Mouse (Mus musculus) thymus, adult 18-20 months (tissue): ENCODE data around the gene Aldh5a1.

Source experiments
- DNase-seq, 2 experiments: peaks; one replicate each; pipeline ENCODE4 v3.0.0; 2022; ENCODE audit warnings: mixed read lengths in 2 of 2

Aldh5a1 gene

DNA sequence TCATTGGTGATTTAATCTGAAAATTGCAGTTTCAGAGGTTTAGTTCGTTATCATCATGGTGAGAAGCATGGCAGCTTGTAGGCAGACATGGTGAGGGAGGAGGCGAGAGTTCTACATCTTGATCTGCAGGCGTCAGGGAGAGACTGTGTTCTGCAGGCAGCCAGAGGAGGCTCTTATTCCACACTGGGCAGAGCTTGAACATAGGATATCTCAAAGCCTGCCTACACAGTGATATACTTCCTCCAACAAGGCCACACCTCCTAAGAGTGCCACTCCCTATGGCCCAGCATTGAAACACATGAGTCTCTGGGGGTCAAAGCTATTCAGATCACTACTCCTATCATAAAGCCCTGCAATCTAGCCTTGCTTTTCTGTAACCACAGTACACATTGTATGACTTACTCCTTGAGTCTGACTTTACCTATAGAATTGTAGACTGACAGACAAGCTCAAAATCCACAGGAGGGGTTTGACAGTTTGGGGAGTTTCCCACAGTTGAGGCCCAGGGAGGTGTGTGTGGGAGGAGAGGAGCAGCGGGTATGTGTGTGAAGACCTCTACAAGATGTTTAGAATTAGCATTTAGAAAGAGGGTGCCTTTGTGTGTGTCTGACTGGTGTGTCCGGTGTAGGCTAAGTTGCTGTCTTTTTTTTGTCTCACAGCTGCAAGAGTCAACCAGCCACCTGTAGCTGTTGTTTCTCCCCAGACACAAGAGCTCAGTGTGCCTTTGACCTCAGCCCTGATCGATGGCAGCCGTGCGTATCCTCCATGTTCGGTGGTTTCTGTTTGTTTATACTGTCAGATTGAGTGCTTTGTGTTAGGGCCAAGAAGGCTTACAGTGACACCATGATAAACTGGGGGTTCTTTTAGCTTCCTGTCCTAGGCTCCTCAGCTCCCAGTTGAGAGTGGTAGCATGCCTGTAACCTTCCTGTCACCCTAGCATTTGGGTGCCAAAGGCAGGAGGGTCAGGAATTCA, 70.7 kb downstream of the Aldh5a1 start:
- no peak for DNase-seq

DNA sequence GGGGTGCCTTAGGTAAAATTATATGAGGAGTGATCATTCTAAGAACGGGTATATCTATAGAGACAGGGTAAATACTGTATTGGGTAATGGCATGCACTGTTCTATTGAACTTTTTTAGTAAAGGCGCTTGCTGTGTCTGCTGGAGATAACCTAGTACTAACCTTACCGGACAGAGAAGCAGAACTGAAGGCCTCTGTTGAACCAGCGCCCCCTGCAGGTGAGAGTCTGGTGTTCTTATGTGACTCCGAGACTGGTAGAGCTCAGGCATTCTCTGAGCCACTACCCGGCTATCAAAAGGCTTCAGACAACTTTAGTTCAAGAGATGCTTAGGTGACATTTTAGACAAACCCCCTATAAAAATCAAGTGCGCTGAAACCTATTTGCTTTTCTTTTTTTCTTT, 74.9 kb downstream of the Aldh5a1 start:
- peak; percentile 18 to 27 for DNase-seq

DNA sequence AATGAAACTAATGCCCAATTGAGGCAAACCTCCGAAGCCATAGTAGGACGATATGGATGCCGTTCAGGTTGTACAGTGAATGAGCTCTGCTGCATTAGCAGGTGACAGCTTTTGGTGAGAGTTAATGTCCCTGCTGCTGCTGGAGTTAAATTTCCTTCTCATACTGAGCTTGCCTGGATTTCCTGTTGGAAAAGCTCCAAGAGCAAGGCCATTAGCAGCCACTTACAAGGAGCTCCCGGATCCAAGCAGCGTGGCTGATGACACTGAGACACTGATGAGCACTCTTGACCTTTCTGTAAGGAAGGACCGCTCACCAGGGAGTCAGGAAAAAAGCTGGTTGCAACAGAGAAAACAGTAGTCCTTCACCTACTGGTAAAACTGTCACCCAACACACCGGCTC, 75.4 kb downstream of the Aldh5a1 start:
- DNase-seq: no peak

DNA sequence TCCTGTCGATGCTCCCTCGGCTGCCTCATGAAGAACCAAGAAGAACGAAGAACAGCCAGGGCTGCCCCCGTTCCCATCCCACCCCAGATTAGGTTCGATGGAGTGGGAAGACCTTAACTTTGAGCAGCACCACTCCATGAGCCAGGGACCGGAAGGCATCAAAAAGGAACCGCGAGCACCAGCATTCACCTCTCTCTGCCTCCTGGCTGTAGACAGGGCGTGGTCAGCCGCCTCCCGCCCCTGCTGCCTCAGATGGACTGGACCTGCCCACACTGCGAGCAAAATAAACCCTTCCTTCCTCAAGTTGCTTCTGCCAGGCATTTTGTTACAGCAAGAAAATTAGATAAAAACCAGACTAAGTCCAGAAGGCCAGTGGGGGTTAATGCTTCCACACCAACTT, 76.4 kb downstream of the Aldh5a1 start:
- DNase-seq: no peak

DNA sequence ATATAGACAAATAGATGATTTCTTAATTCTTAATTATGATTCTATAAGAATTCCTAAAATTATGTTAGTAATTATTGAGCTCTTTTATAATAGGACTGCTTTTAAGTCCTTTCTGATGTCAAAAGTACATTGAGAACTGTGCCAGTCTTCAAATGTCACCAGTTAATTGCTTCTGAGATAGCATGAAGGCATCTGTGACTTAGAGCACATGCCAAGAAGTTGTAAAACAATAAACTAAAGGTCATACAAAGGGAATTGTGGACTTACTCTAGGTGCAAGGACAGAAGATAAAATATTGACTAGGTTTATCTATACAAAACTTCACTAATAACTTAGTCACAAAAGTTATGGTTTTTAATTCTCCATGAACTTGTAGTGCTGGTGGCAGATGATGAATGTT, 78.3 kb downstream of the Aldh5a1 start:
- no peak for DNase-seq
